ENCODE assay signal across 31 mouse cellular contexts in the genomic region with DNA sequence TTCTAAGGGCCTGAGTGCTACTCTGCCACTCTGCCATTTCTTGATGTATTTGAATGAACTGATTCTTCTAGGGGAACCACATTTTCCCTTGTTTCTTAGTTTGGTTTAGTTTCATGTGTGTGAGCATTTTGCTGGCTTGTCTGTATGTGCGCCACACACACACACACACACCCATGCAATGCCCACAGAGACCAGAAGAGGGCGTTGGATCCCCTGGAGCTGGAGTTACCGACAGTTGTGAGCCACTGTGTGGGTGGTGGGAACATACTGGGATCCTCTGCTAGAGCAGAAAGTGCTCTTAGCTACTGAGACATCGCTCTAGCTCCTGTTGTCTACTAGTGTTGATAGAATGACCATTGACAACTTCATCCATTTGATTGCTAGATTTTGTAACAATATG. TPM values are rescaled to one million over a fixed set of nuclear protein-coding genes. Genes with fewer than 3 reads are reported as not detected.
DNase-seq lines count a peak whose midpoint lies in the region; ATAC-seq and TF ChIP-seq lines count a peak whose summit lies in the region.
"Had no signal": no experiment of that assay in that cellular context is flagged by ENCODE, and none has a peak within 500 bp of the region (broad histone marks: within the 10 kb centered on the region; RNA-seq: fewer than 3 reads in every experiment).

No protein-coding gene starts in this region.

- TF ChIP-seq POLR2A in ES-Bruce4 (IDR thresholded peaks at IDR 0.05; ENCODE audit: insufficient read depth, low read length) = no peak

- H3K9ac ChIP-seq in hindbrain, postnatal 0 days (replicated peaks; ENCODE audit: low read length) = no peak overlapping the region
- H3K9ac ChIP-seq in hindbrain, embryonic 12.5 days = no peak overlapping the region
- H3K9ac ChIP-seq in liver, embryonic 14.5 days (replicated peaks) = no peak overlapping the region
- no peak overlapping the region for H3K9ac ChIP-seq in liver, embryonic 11.5 days (ENCODE audit: low read depth, low read length)
- H3K9ac ChIP-seq in ES-Bruce4 (ENCODE audit: low read depth, poor library complexity, severe bottlenecking) = no peak overlapping the region
- H3K9ac ChIP-seq: embryonic facial prominence, embryonic 13.5 days; forebrain, embryonic 12.5 days; limb, embryonic 13.5 days; midbrain, embryonic 15.5 days; neural tube, embryonic 12.5 days had no signal

- H3K9me3 ChIP-seq in hindbrain, postnatal 0 days (ENCODE audit: low read length) = no peaks in the 10 kb centered on the region
- H3K9me3 ChIP-seq in hindbrain, embryonic 12.5 days (replicated peaks) = no peaks in the 10 kb centered on the region
- no peaks in the 10 kb centered on the region for H3K9me3 ChIP-seq in liver, embryonic 14.5 days (ENCODE audit: control insufficient read depth, low read length)
- H3K9me3 ChIP-seq in liver, embryonic 11.5 days (ENCODE audit: control insufficient read depth, low read length) = no peaks in the 10 kb centered on the region
- H3K9me3 ChIP-seq in ES-Bruce4 (replicated peaks; ENCODE audit: control insufficient read depth, insufficient read depth, low read length, poor library complexity, severe bottlenecking) = no peaks in the 10 kb centered on the region
- H3K9me3 ChIP-seq in midbrain, embryonic 10.5 days (replicated peaks) = no peaks in the 10 kb centered on the region
- H3K9me3 ChIP-seq: embryonic facial prominence, embryonic 13.5 days; forebrain, embryonic 12.5 days; hindbrain, embryonic 10.5 days; limb, embryonic 13.5 days; midbrain, embryonic 15.5 days; neural tube, embryonic 12.5 days had no signal

- H3K36me3 ChIP-seq in hindbrain, postnatal 0 days (ENCODE audit: insufficient read depth, low read length) = no peaks in the 10 kb centered on the region
- no peaks in the 10 kb centered on the region for H3K36me3 ChIP-seq in hindbrain, embryonic 12.5 days
- no peaks in the 10 kb centered on the region for H3K36me3 ChIP-seq in liver, embryonic 14.5 days (replicated peaks; ENCODE audit: control insufficient read depth, insufficient read depth, low read depth)
- H3K36me3 ChIP-seq in liver, embryonic 11.5 days (ENCODE audit: control insufficient read depth, insufficient read depth, low read length) = no peaks in the 10 kb centered on the region
- no peaks in the 10 kb centered on the region for H3K36me3 ChIP-seq in ES-Bruce4 (ENCODE audit: control insufficient read depth, insufficient read depth, low read length, poor library complexity, severe bottlenecking)
- H3K36me3 ChIP-seq in midbrain, embryonic 10.5 days = no peaks in the 10 kb centered on the region
- H3K36me3 ChIP-seq: embryonic facial prominence, embryonic 13.5 days; forebrain, embryonic 12.5 days; hindbrain, embryonic 10.5 days; limb, embryonic 13.5 days; midbrain, embryonic 15.5 days; neural tube, embryonic 12.5 days had no signal

- no peaks in the 10 kb centered on the region for H3K27me3 ChIP-seq in hindbrain, postnatal 0 days (ENCODE audit: insufficient read depth, low read length)
- no peaks in the 10 kb centered on the region for H3K27me3 ChIP-seq in hindbrain, embryonic 12.5 days
- no peaks in the 10 kb centered on the region for H3K27me3 ChIP-seq in liver, embryonic 14.5 days (ENCODE audit: control insufficient read depth, insufficient read depth, low read length)
- no peaks in the 10 kb centered on the region for H3K27me3 ChIP-seq in liver, embryonic 11.5 days (replicated peaks; ENCODE audit: control insufficient read depth, insufficient read depth, low read length)
- H3K27me3 ChIP-seq in ES-Bruce4 (ENCODE audit: control insufficient read depth, insufficient read depth, low read length, poor library complexity, severe bottlenecking) = no peaks in the 10 kb centered on the region
- no peaks in the 10 kb centered on the region for H3K27me3 ChIP-seq in midbrain, embryonic 10.5 days (ENCODE audit: low read depth, poor library complexity, severe bottlenecking)
- H3K27me3 ChIP-seq: embryonic facial prominence, embryonic 13.5 days; forebrain, embryonic 12.5 days; limb, embryonic 13.5 days; midbrain, embryonic 15.5 days; neural tube, embryonic 12.5 days had no signal

- DNase-seq in hindbrain, postnatal 0 days (ENCODE audit: low spot score) = no peak
- DNase-seq in liver, embryonic 14.5 days (ENCODE audit: low read depth in 3 of 3, low spot score in 3 of 3) = no peak
- DNase-seq in liver, embryonic 11.5 days (ENCODE audit: low spot score) = no peak
- peak; percentile 51 for DNase-seq in ZHBTc4 (ENCODE audit: low read depth, low spot score)
- no peak for DNase-seq in midbrain, embryonic 10.5 days (ENCODE audit: low spot score)
- DNase-seq: cerebellum, adult 8-10 months; cerebellum, postnatal 36 days; embryo, embryonic 11 days; kidney, adult 18-20 months; kidney, postnatal 10 days; layer of hippocampus, postnatal 36 days; lung, adult 18-20 months; lung, postnatal 4 days; right cerebral cortex, postnatal 14 days; thymus, postnatal 14 days had no signal

- H3K27ac ChIP-seq in hindbrain, postnatal 0 days = no peak overlapping the region
- H3K27ac ChIP-seq in hindbrain, embryonic 12.5 days = no peak overlapping the region
- H3K27ac ChIP-seq in liver, embryonic 14.5 days = no peak overlapping the region
- H3K27ac ChIP-seq in liver, embryonic 11.5 days (ENCODE audit: low read depth, low read length) = no peak overlapping the region
- no peak overlapping the region for H3K27ac ChIP-seq in ES-Bruce4 (ENCODE audit: insufficient read depth, low read length)
- H3K27ac ChIP-seq in midbrain, embryonic 10.5 days (replicated peaks) = no peak overlapping the region
- H3K27ac ChIP-seq: embryonic facial prominence, embryonic 13.5 days; forebrain, embryonic 12.5 days; hindbrain, embryonic 10.5 days; limb, embryonic 13.5 days; midbrain, embryonic 15.5 days; neural tube, embryonic 12.5 days had no signal

- no peak overlapping the region for H3K4me2 ChIP-seq in hindbrain, postnatal 0 days (ENCODE audit: low read depth, low read length)
- no peak overlapping the region for H3K4me2 ChIP-seq in hindbrain, embryonic 12.5 days (replicated peaks)
- no peak overlapping the region for H3K4me2 ChIP-seq in liver, embryonic 14.5 days (ENCODE audit: low read depth)
- H3K4me2 ChIP-seq in liver, embryonic 11.5 days = no peak overlapping the region
- H3K4me2 ChIP-seq: embryonic facial prominence, embryonic 13.5 days; forebrain, embryonic 12.5 days; heart, embryonic 11.5 days; limb, embryonic 13.5 days; midbrain, embryonic 15.5 days; neural tube, embryonic 12.5 days had no signal

- no peak for TF ChIP-seq EP300 in liver, embryonic 14.5 days (IDR thresholded peaks at IDR 0.05; ENCODE audit: low read depth)
- TF ChIP-seq EP300 in ES-Bruce4 (IDR thresholded peaks at IDR 0.05; ENCODE audit: insufficient read depth, low read depth, low read length) = no peak

- ATAC-seq in hindbrain, postnatal 0 days = no peak
- ATAC-seq in hindbrain, embryonic 12.5 days (ENCODE audit: low FRiP score) = no peak
- ATAC-seq in liver, embryonic 14.5 days (ENCODE audit: insufficient read depth) = no peak
- no peak for ATAC-seq in liver, embryonic 11.5 days (replicated peaks; ENCODE audit: low FRiP score)
- ATAC-seq: CD4-positive, CD25-positive, alpha-beta regulatory T cell, adult 4 months; midbrain, embryonic 15.5 days had no signal

- H3K4me1 ChIP-seq in hindbrain, postnatal 0 days (ENCODE audit: insufficient read depth, low read length) = no peaks in the 10 kb centered on the region
- no peaks in the 10 kb centered on the region for H3K4me1 ChIP-seq in hindbrain, embryonic 12.5 days
- no peaks in the 10 kb centered on the region; a peak in 1 of 4 replicates for H3K4me1 ChIP-seq in liver, embryonic 14.5 days (replicated peaks; ENCODE audit: control insufficient read depth in 2 of 2, insufficient read depth in 2 of 2, low read length in 1 of 2)
- no peaks in the 10 kb centered on the region for H3K4me1 ChIP-seq in liver, embryonic 11.5 days (replicated peaks; ENCODE audit: control insufficient read depth, insufficient read depth, low read length)
- no peaks in the 10 kb centered on the region for H3K4me1 ChIP-seq in ES-Bruce4 (ENCODE audit: control insufficient read depth, insufficient read depth, low read length)
- peaks cover 12% of the 10 kb centered on the region for H3K4me1 ChIP-seq in midbrain, embryonic 10.5 days
- H3K4me1 ChIP-seq: embryonic facial prominence, embryonic 13.5 days; forebrain, embryonic 12.5 days; limb, embryonic 13.5 days; midbrain, embryonic 15.5 days; neural tube, embryonic 12.5 days had no signal

- peak; percentile 27; the same call in 1 of the 2 replicates for TF ChIP-seq CTCF in hindbrain, postnatal 0 days (IDR thresholded peaks at IDR 0.05; ENCODE audit: low read depth)
- peak; percentile 40 for TF ChIP-seq CTCF in liver, embryonic 14.5 days (IDR thresholded peaks at IDR 0.05; ENCODE audit: low read depth)
- TF ChIP-seq CTCF in ES-Bruce4 (IDR thresholded peaks at IDR 0.05; ENCODE audit: low read depth, low read length) = peak; percentile 55

- no peak overlapping the region for H3K4me3 ChIP-seq in hindbrain, postnatal 0 days (ENCODE audit: low read length)
- no peak overlapping the region for H3K4me3 ChIP-seq in hindbrain, embryonic 12.5 days
- H3K4me3 ChIP-seq in liver, embryonic 14.5 days (ENCODE audit: insufficient read depth in 1 of 2, low read depth in 2 of 2, low read length in 2 of 2) = no peak overlapping the region
- no peak overlapping the region for H3K4me3 ChIP-seq in liver, embryonic 11.5 days (ENCODE audit: low read depth, low read length)
- no peak overlapping the region for H3K4me3 ChIP-seq in ES-Bruce4 (ENCODE audit: low read depth, low read length)
- no peak overlapping the region for H3K4me3 ChIP-seq in midbrain, embryonic 10.5 days
- H3K4me3 ChIP-seq: embryonic facial prominence, embryonic 13.5 days; erythroblast, embryonic 14.5 days; forebrain, embryonic 12.5 days; hindbrain, embryonic 10.5 days; limb, embryonic 13.5 days; midbrain, embryonic 15.5 days; neural tube, embryonic 12.5 days had no signal

- 78% methylated on average over 4 of the region's 4 CpGs for WGBS in hindbrain, postnatal 0 days
- WGBS in hindbrain, embryonic 12.5 days = 68% methylated on average over 4 of the region's 4 CpGs
- WGBS in liver, embryonic 14.5 days (ENCODE audit: insufficient replicate concordance) = 59% methylated on average over 4 of the region's 4 CpGs
- WGBS in liver, embryonic 11.5 days = 72% methylated on average over 4 of the region's 4 CpGs
- WGBS in midbrain, embryonic 10.5 days = 70% methylated on average over 4 of the region's 4 CpGs

RNA-seq across cellular contexts. Expression of a gene that starts 8.2 kb away (rescaled TPM):
- total RNA-seq in hindbrain, postnatal 0 days (2014; rRNA removed) = 0.16 TPM in 1 of 2 replicates, not detected in the other
- polyA plus RNA-seq in hindbrain, postnatal 0 days (2015; fragmentation: Nextera tagmentation; extraction: Ambion mirVana) = not detected in 2 replicates
- polyA plus RNA-seq in hindbrain, embryonic 12.5 days (2016; fragmentation: Nextera tagmentation; extraction: Ambion mirVana) = 7.8 and 36.7 TPM in 2 replicates
- polyA plus RNA-seq in liver, embryonic 14.5 days (2012; rRNA removed) = 0.06 and 0.09 TPM in 2 replicates
- not detected in 2 replicates for polyA plus RNA-seq in liver, embryonic 14.5 days (2014; fragmentation: Nextera tagmentation; extraction: Ambion mirVana)
- 4.5 and 5.2 TPM in 2 replicates for polyA plus RNA-seq in liver, embryonic 11.5 days (2014; fragmentation: Nextera tagmentation; extraction: Ambion mirVana)
- polyA plus RNA-seq in ES-Bruce4 (2011; ENCODE audit: insufficient read depth, insufficient read length, low read depth, missing spikeins) = not detected in 2 replicates
- polyA plus RNA-seq in midbrain, embryonic 10.5 days (2016; fragmentation: Nextera tagmentation; extraction: Ambion mirVana) = 0.07 TPM in 1 of 2 replicates, not detected in the other
- total RNA-seq: adrenal gland, adult 18-20 months; layer of hippocampus, adult 18-20 months; layer of hippocampus, postnatal 36 days; left cerebral cortex, postnatal 25 days; megakaryocyte-erythroid progenitor cell, adult 5-6 weeks had no signal
- polyA plus RNA-seq: CD4-positive, CD25-positive, alpha-beta regulatory T cell, adult 4 months; erythroblast, embryonic 14.5 days; gonadal fat pad, adult 2 months had no signal

RNA-seq across cellular contexts. Expression of a gene that starts 46.3 kb away (rescaled TPM):
- 51.1 and 54.2 TPM in 2 replicates for total RNA-seq in hindbrain, postnatal 0 days (2014; rRNA removed)
- 32.6 and 33.4 TPM in 2 replicates for polyA plus RNA-seq in hindbrain, postnatal 0 days (2015; fragmentation: Nextera tagmentation; extraction: Ambion mirVana)
- polyA plus RNA-seq in hindbrain, embryonic 12.5 days (2016; fragmentation: Nextera tagmentation; extraction: Ambion mirVana) = 2.3 and 2.4 TPM in 2 replicates
- polyA plus RNA-seq in liver, embryonic 14.5 days (2012; rRNA removed) = 0.13 and 0.19 TPM in 2 replicates
- 0.06 and 0.10 TPM in 2 replicates for polyA plus RNA-seq in liver, embryonic 14.5 days (2014; fragmentation: Nextera tagmentation; extraction: Ambion mirVana)
- polyA plus RNA-seq in liver, embryonic 11.5 days (2014; fragmentation: Nextera tagmentation; extraction: Ambion mirVana) = 0.21 and 0.29 TPM in 2 replicates
- polyA plus RNA-seq in ES-Bruce4 (2011; ENCODE audit: insufficient read depth, insufficient read length, low read depth, missing spikeins) = 0.18 TPM in 1 of 2 replicates, not detected in the other
- polyA plus RNA-seq in midbrain, embryonic 10.5 days (2016; fragmentation: Nextera tagmentation; extraction: Ambion mirVana) = 0.14 and 0.17 TPM in 2 replicates
- total RNA-seq: megakaryocyte-erythroid progenitor cell, adult 5-6 weeks had no signal
- polyA plus RNA-seq: erythroblast, embryonic 14.5 days had no signal

RNA-seq across cellular contexts. Expression of a gene that starts 51.2 kb away (rescaled TPM):
- 42.7 and 46.5 TPM in 2 replicates for total RNA-seq in hindbrain, postnatal 0 days (2014; rRNA removed)
- 30.6 and 31.6 TPM in 2 replicates for polyA plus RNA-seq in hindbrain, postnatal 0 days (2015; fragmentation: Nextera tagmentation; extraction: Ambion mirVana)
- 6.3 and 7.8 TPM in 2 replicates for polyA plus RNA-seq in hindbrain, embryonic 12.5 days (2016; fragmentation: Nextera tagmentation; extraction: Ambion mirVana)
- polyA plus RNA-seq in liver, embryonic 14.5 days (2012; rRNA removed) = 1.2 TPM in 2 replicates
- 1.1 and 1.8 TPM in 2 replicates for polyA plus RNA-seq in liver, embryonic 14.5 days (2014; fragmentation: Nextera tagmentation; extraction: Ambion mirVana)
- 1.5 and 2.1 TPM in 2 replicates for polyA plus RNA-seq in liver, embryonic 11.5 days (2014; fragmentation: Nextera tagmentation; extraction: Ambion mirVana)
- 8.8 and 11.0 TPM in 2 replicates for polyA plus RNA-seq in ES-Bruce4 (2011; ENCODE audit: insufficient read depth, insufficient read length, low read depth, missing spikeins)
- 2.0 and 3.5 TPM in 2 replicates for polyA plus RNA-seq in midbrain, embryonic 10.5 days (2016; fragmentation: Nextera tagmentation; extraction: Ambion mirVana)
